Mouse (Mus musculus) layer of hippocampus, postnatal 25 days (tissue): Measurements from ENCODE around the gene Mpo. TPM values are rescaled to one million over a fixed set of nuclear protein-coding genes. Genes with fewer than 3 reads are reported as not detected.

Experiments
- DNase-seq, 2 experiments: peaks; one replicate each; pipeline ENCODE4 v3.0.0; 2022; ENCODE audit warnings: mixed read lengths in 2 of 2, low spot score in 1 of 2; ENCODE audit errors: extremely low spot score in 1 of 2
- total RNA-seq, 2 experiments: library from RNA; stranded (reverse); gene quantifications; 2 replicates each; pipeline ENCODE4 v1.2.3; 2021

Mpo gene
- total RNA-seq, 2 experiments from 2014 or later: 0.14 to 0.17 TPM

DNA sequence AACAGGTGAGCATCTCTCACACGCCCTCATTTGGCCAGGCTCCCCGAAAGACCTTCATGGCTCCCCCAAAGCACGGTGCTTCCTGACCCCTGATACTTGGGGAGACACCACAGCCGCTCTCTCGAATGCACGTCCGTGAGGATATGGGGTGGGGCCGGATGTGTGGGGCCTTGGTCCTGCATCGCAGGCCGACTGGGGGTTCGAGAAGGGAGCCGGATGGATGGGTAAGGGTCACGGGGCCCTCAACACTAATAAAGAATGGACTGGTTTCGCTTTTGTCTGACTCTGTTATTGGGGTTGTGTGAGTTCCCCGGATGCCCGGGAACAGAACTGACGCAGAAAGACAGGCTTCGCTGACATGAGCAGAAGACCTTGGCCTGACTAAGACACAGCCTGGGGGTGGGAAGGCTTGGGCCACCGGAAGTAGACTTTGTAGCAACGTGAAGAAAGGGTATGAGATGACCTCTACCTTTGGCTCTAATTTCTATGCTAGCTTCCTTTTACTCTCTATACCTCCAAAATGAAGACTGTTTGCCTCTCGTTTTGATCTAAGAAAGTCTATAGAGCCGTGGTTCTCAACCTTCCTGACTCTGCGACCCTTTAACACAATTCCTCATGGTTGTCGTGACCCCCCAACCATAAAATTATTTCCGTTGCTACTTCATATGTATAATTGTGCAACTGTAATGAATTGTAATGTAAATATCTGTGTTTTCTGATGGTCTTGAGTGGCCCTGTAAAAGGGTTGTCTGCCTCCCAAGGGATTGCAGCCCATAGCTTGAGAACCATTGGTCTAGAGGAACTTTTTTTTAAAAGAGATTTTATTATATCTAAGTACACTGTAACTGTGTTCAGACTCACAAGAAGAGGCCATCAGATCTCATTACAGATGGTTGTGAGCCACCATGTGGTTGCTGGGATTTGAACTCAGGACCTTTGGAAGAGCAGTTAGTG lies 36.1 kb upstream of the Mpo start:
- no peak for DNase-seq

DNA sequence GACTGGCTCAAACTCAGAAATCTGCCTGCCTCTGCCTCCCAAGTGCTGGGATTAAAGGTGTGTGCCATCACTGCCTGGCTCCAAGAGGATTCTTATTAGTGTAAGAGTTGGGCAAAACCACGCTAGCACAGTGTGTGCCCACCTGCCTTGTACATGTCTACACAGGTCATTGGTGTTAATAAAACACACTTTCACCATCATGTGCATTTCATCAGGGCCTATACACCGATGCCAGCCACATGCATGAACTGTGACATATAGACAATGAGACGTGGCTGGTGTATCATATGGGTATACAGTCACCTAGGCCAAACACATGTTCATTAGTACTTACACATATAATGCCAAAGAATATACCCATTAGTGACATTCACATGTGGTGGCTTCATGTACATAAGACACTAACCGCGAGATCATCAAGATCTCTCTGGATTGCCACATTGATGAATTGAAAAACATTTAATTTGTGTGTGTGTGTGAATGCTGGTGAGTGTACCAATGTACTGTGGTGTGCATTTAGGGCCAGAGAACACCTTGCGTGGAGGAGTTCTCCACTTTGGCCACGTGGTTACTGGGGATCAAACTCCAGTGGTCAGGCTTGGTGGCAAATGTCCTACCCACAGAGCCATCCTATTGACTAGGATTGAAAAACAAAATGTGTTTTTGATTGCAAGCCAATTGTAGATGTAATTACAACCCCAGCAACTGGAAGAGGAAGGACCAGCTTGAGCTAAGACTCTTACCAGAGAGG lies 35.0 kb upstream of the Mpo start:
- no peak for DNase-seq

DNA sequence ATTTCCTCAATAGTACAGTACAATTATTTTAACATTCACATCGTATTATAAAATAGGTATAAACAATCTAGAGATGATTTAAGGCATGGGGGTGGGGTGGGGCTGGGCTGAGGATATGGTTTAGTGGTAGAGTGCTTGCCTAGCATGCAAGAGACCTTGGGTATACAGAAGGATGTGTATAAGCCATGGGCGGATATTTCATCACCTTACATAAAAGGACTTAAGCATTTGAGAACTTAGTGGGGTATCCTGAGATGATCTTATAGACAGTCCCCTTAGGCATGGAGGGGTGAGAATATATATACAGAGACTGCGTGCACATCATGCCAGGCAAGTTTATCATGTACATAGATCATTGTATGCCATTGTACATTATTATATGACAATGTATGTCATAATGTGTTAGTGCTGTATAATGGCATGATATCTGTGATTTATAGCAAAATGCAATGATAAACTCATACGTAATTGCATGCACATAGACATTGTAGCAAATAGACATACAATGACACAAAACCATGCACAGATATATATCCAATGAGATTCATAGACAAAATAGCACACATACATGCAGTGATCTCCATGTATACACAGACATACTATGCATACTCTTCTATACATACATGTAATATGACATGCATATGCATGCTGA lies 34.3 kb upstream of the Mpo start:
- DNase-seq: no peak

DNA sequence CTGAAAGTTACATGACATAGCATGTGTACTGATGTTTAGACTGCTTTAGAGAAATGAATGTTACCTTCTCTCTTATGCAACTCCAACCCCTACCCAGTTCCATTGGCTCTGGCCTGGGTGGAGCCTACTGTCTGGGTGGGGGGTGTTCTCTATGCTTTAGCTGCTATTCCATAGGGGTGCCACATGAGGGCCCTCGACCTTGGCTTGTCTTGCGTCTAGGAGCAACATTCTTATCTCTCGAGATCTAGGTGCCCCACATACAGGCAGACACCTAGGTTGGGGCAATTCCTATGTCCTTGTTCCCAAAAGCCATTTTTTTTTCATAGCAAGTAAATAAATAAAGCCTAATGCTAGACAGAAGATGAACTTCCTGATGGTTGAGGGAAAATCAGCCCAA lies 33.8 kb upstream of the Mpo start:
- peak in 1 of 2 experiments; percentile 58 for DNase-seq

DNA sequence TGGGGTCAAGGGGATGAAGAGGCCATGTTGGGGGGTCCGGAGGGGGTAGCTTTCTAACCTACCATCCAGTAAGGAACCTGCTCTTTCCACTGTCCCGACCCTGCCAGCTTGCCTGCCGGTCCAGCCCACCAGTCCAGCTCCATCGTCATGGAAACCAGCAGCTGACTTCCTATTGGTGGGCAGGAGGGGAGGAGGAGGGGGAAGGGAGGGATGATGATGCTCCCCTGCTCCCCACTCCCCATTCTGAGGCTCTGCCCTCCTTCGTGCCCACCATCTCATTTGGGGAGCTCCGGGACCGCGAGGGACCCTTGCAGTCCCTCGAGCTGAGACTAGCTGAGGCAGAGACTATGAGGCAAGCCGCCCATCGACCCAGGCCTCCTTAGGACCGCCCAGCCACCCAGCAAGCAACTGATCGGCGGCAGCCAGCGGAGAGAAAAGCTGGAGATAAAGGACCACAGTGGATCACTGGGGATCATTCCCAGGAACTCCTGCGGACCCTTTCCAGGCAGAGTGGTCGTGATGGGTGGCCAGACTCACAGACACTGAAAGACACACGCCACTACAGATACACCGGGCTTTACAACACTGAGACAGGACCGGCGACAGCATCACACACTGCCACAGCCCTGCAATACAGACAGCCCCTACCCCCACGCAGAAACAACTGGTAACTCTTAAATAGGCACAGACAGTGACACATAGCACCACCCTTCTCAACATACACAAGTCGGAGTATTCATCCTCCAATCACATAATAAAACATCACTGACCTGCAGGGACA lies 32.9 kb upstream of the Mpo start, which contains the start of gene Tspoap1:
Tspoap1 (plus strand) TSS at position 241 of the 781 bp plus-strand sequence.
- DNase-seq: peak; percentile 64 to 65

DNA sequence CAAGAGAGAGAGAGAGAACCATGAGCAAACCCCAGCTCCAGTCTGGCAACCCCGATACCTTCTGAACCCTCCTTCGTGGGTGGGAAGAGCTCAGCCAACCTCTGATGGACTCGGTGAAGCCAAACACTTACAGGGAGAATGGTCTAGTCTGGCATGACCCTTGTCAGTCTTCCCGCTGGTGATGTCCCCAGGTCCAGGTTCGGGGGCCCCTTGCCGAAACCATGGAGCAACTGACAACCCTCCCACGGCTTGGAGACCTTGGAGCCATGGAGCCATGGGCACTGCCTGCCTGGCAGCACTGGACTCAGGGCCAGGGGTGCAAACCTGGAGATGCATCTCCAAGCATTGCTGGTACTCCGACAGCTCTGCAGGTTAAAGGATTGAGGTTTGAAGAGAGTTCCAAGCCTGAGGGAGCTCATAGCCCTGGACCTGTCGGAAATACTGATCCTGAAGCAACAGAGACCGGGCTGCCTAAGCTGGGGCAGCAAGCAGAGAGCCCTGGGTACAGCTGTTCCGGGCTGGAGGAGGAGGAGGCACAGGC lies 32.1 kb upstream of the Mpo start:
- DNase-seq: no peak

DNA sequence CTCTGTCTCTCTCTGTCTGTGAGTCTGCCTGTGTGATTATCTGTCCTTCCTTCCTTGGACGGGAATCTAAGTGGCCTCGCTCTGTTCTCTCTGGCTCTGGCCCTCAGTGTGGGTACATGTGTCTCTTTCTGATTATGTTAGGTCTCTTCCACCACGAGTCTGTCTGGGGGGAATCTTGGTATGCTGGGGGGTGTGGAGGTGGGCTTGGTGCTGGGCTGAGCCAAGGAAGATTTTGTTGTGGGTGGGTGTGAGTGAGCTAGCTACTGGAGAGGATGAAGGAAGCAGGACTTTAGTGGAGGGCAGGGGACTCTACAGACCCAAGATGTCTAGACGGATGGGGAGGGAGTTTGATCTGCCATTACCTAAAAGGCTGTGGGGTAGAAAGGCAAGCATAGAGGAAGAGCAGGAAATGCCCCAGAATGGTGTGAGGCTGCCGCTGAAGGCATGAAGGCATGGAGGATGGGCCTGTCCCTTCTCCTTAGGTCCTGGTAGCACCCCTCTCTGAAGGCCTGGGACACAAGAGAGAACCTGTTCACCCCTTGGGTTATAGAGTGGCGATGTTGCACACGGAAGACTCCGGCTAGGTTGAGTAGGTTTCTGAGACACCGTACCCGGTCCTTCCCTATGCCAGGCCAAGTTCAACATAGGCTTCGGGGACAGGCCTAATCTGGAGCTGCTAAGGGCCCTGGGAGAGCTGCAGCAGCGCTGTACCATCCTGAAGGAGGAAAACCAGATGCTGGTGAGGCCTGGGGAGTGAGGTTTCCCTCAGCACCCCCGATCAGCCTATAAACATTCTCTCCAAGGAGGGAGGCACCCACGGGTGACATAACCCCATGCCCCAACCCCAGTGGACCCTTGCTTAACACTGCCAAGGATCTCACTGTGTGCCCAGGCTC lies 31.3 kb upstream of the Mpo start:
- DNase-seq: no peak

DNA sequence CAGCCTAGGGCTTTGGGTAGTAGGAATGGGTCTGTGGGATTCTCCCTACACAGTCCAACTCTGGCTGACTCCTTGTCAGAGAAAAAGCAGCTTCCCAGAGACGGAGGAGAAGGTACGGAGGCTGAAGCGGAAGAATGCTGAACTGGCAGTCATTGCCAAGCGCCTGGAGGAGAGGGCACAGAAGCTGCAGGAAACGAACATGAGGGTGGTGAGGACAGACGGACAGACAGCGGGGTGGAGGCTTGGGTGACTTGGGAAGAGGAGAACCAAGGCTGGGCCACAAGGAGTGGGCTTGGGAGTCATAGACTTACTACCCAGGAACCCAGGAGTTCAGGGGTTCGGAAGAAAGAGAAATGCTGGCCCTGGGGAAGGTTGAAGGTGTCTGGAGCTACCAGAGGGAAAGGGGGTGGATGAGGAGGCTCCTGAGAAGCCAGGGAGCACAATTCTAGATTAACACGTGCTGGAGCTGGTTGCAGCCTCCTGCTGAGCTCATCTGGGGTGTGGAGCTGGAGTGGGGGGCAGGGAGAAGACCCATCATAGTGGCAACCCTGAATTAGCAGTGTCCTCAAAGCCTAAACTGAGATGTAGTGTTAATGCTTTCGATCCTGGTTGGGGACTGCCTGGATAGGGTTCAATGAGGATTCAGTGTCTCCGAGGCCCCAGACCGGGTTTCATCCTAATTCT lies 30.5 kb upstream of the Mpo start:
- DNase-seq: no peak

DNA sequence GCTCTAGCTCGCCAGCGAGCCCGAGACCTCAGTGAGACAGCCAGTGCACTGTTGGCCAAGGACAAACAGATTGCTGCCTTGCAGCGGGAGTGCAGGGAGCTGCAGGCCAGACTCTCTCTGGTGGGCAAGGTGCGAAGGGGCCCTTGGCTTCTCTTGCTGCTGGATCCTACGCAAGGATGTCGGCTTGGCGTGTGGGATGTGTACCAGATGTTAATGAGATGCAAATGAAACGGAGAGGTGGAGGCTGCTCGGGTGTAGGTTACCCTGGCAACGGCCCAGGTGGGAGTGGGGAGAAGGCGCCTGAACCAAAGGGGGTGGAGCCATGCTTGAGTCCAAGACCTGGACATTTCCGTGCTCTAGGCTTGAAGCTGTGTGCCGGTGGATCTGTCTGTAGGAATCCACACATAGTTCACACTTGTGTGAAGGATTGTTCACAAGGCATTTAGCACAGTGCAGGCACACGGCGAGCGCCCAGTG lies 29.8 kb upstream of the Mpo start:
- DNase-seq: peak; percentile 51 to 58

DNA sequence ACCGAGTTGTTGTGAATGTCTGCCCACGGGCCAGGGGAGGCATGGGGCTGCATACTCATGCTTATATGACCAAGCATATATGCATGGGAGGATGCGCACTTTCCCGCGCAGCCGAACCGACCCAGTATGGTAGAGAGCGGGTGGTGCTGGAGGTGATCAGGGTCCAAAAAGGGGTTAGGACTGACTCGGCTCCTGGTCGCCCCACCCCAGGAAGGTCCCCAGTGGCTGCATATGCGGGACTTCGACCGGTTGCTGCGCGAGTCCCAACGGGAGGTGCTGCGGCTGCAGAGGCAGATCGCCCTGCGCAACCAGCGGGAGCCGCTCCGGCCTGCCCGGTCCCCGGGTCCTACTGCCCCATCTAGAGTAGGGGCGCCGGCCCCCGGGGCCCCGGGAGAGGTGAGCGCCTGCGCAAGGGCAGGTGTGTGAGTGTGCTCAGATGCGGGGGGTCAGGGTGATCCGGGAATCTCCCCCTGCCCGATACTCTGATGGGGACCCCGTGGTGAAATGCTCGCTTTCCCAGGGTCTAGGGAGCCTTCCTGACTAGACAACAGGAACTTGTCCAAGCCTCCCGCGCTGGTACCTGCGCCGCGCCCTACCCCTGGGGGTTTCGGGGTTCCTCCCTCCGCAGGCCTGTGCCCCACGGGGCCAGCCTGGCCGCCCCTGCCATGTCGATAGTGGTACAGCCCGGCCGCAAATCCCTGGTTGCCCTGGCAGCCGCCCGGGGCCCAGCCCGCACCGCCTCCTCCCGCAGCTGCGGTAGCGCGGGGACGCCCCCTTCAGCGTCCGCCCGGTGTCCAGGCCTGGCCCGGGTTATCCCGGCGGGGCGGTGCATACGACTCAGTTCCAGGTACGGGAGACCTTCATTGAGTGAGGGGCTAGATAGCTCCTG lies 29.1 kb upstream of the Mpo start:
- DNase-seq: peak in 1 of 2 experiments; percentile 53

DNA sequence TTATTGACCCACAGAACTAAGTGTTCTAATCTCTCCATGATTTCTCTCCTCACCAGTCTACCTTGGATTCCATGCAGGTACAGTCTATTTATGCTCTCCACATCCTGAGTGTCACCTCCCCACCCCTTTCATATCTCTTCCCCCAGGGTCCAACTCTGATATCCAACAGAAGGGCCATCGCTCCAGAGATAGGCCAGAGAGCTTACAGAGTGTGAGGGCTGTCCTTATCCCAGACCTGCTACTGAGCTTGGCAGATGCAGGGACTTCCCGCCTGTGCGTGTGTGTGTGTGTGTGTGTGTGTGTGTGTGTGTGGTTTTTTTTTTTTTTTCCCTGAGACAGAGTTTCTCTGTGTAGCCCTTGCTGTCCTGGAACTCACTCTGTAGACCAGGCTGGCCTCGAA lies 24.6 kb upstream of the Mpo start:
- DNase-seq: no peak

DNA sequence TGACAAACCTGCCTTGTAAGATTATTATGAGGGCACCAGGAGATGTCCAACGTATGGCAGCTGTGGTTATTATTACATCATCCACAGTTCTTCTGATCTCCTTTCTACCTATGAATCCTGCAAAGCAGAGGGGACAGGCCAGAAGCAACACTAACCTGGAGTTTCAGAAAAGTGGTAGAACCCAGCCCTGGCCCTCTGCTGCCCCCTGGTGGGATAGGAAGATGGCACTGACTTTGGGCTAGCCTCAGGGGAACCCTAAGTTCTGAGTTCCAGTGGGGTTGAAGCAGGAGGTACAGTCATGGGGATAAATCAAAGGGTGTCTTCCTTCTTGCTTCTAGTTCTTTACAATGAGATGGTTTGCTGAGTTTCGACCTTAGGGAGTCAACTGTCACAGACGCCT lies 22.4 kb upstream of the Mpo start:
- DNase-seq: peak; percentile 68 to 91

DNA sequence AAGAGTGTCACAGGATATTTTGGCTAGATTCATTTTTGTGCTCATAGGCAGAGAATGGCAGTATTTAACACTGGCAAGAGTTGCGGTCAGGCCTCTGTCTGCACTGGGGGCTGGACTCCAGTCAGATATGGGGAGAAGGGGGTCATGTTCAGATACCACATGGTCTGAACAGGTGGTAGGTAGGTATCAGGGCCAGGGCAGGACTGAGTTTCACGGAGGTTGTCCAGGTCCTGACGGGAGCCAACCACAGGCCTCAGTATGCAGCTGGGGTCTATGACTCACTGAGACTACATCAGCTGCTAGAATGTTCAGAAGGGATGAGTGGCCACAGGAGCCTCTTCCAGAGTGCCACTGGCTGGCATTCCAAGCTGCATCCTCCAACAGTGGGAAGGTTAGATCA lies 21.0 kb upstream of the Mpo start:
- no peak for DNase-seq

DNA sequence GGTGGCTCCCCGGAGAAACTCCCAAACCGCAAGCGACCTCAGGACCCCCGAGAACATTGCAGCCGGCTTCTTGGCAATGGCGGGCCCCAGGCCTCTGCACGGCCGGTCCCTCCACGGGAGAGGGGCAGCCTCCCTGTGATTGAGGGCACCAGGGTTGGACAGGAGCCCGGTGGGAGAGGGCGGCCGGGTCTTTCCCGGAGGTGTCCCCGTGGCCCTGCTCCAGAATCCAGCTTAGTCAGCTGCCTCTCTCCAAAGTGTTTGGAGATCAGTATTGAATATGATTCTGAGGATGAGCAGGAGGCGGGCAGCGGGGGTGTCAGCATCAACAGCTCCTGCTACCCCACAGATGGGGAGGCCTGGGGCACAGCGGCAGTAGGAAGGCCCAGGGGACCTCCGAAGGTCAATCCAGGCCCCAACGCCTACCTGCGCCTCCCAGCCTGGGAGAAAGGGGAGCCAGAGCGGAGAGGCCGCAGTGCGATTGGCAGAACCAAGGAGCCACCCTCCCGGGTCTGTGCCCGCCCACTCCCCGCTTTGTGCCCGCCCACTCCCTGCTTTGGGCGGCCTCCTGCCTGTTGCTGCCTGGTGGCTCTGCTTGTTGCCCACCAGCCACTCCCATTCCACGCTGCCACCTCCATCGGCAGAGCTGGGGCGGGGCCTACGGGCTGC lies 15.1 kb upstream of the Mpo start:
- DNase-seq: peak in 1 of 2 experiments; percentile 37

DNA sequence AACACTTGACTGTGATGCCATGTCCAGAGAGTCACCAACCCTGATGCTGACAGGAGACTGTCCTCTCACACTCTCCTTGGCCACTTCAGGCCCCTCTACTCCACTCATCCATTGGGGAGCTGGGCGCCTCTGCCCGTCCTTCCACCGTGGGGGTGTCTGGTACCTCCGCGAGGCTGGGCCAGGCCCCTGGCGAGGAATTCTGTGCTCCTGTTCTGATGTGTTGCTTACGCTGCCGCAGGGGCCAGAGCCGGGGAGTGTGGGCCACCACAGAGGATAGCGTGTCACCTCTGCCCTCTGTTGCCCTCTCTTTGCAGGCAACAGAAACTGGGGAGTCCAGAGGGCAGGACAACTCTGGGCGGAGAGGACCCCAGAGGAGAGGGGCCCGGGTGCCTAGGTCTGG lies 14.5 kb upstream of the Mpo start:
- no peak for DNase-seq

DNA sequence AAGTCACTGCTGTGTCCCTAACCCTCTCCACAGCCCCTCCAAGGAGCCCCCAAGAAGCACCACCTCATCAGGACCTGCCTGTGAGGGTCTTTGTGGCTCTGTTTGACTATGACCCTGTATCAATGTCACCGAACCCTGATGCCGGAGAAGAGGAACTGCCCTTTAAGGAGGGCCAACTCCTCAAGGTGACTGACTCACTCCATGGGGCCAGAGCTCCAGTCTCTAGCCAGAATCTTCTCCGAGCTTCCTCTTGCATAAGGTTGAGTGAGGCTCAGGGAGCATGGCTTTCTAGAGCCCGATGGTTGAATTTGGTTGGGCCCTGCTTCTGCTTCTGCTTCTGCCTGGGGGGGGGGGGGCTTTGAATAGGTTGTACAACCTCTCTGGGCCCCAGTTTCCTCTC lies 14.0 kb upstream of the Mpo start:
- DNase-seq: no peak

DNA sequence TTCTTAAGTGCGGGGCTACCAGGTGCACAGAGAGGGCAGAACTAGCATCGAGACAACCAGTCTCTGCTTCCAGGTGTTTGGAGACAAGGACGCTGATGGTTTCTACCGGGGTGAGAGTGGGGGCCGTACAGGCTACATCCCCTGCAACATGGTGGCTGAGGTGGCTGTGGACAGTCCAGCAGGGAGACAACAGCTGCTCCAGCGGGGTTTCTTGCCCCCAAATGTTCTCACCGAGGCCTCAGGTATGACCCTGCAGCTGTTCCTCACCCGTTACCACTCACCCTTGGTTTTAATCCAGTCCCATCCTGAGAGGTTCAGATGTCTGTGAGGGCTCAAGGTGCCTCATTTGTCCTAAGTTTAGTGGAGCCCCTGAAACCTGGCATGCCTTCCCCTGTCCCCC lies 13.3 kb upstream of the Mpo start:
- DNase-seq: no peak
